Comparison of ENCODE assay signal across 19 mouse cellular contexts in genomic region chr2:34906426-34906825, GRCm38 (mm10). TPM values are rescaled to one million over a fixed set of nuclear protein-coding genes. Genes with fewer than 3 reads are reported as not detected.
DNase-seq lines count a peak whose midpoint lies in the region; TF ChIP-seq lines count a peak whose summit lies in the region.
"Had no signal": no experiment of that assay in that cellular context is flagged by ENCODE, and none has a peak within 500 bp of the region (broad histone marks: within the 10 kb centered on the region; RNA-seq: fewer than 3 reads in every experiment).

No protein-coding gene starts in this region.

- H3K4me3 ChIP-seq in spleen, adult 2 months (ENCODE audit: extremely low read depth, insufficient read depth, insufficient read length) = no peak overlapping the region
- H3K4me3 ChIP-seq: embryonic facial prominence, embryonic 13.5 days; erythroblast, embryonic 14.5 days; forebrain, embryonic 12.5 days; heart, embryonic 10.5 days; hindbrain, embryonic 15.5 days; midbrain, embryonic 12.5 days had no signal

- no peaks in the 10 kb centered on the region for H3K36me3 ChIP-seq in spleen, adult 2 months (ENCODE audit: control insufficient read depth, insufficient read depth, low read length)
- H3K36me3 ChIP-seq: embryonic facial prominence, embryonic 13.5 days; hindbrain, embryonic 15.5 days; midbrain, embryonic 12.5 days had no signal

- TF ChIP-seq CTCF in spleen, adult 2 months (IDR thresholded peaks at IDR 0.05; ENCODE audit: extremely low read depth, insufficient read depth, insufficient read length, insufficient replicate concordance) = no peak

- no peak for TF ChIP-seq POLR2A in spleen, adult 2 months (IDR thresholded peaks at IDR 0.05; ENCODE audit: low read depth, low read length)

- H3K27ac ChIP-seq in spleen, adult 2 months (ENCODE audit: insufficient read depth, low read length) = peak overlapping the region; percentile 75
- H3K27ac ChIP-seq: embryonic facial prominence, embryonic 13.5 days; forebrain, embryonic 12.5 days; heart, embryonic 10.5 days; liver, embryonic 14.5 days; midbrain, embryonic 12.5 days; stomach, postnatal 0 days had no signal

- 92% methylated on average over 6 of the region's 6 CpGs for WGBS in spleen, adult 2 months

- DNase-seq in cerebellum, adult 11-12 months = peak; percentile 56
- DNase-seq in cerebellum, adult 8-10 months = no peak
- DNase-seq in kidney, postnatal 10 days = peak; percentile 28
- DNase-seq in kidney, adult 9 months = no peak
- no peak for DNase-seq in spleen, adult 2 months (ENCODE audit: low read depth in 1 of 2, low spot score in 2 of 2)
- DNase-seq in spleen, postnatal 4 days (ENCODE audit: low spot score in 2 of 2) = no peak
- no peak for DNase-seq in frontal cortex, postnatal 25 days (ENCODE audit: low spot score in 2 of 2)
- DNase-seq: embryo, embryonic 11 days; layer of hippocampus, postnatal 36 days had no signal

- H3K27me3 ChIP-seq in spleen, adult 2 months (ENCODE audit: control insufficient read depth, insufficient read depth, low read length) = no peaks in the 10 kb centered on the region
- H3K27me3 ChIP-seq: CH12.LX; hindbrain, embryonic 15.5 days had no signal

- peaks cover 10% of the 10 kb centered on the region; the same call in 1 of the 2 replicates for H3K4me1 ChIP-seq in spleen, adult 2 months (ENCODE audit: control insufficient read depth, insufficient read depth, insufficient read length)

RNA-seq across cellular contexts. Expression of gene Phf19, which starts 7.4 kb away (rescaled TPM):
- 3.7 and 4.7 TPM in 2 replicates for polyA plus RNA-seq in spleen, adult 2 months (2012; rRNA removed)

RNA-seq across cellular contexts. Expression of gene Psmd5, which starts 31.7 kb away (rescaled TPM):
- polyA plus RNA-seq in spleen, adult 2 months (2012; rRNA removed) = 5.8 and 6.9 TPM in 2 replicates

RNA-seq across cellular contexts. Expression of gene Cutal, which starts 32.2 kb away (rescaled TPM):
- polyA plus RNA-seq in spleen, adult 2 months (2012; rRNA removed) = 0.59 TPM in 1 of 2 replicates, not detected in the other
- polyA plus RNA-seq: erythroblast, embryonic 14.5 days; forebrain, embryonic 12.5 days; limb, embryonic 11.5 days had no signal

RNA-seq across cellular contexts. Expression of gene Traf1, which starts 55.1 kb away (rescaled TPM):
- 64.4 and 72.8 TPM in 2 replicates for polyA plus RNA-seq in spleen, adult 2 months (2012; rRNA removed)
- polyA plus RNA-seq: erythroblast, embryonic 14.5 days had no signal

Comparison
In these comparisons a context has a peak if more than half of its experiments do, and no peak if none do; other contexts are left out.
1. DNase-seq: peak in cerebellum, adult 11-12 months (single experiment) and kidney, postnatal 10 days (single experiment); none in cerebellum, adult 8-10 months (single experiment), kidney, adult 9 months (single experiment), spleen, adult 2 months (0 of 2), spleen, postnatal 4 days (0 of 2) and frontal cortex, postnatal 25 days (0 of 2).